8 mouse cellular contexts compared by ENCODE assay signal in genomic region chr11:119039732-119040512, GRCm38 (mm10). TPM values are rescaled to one million over a fixed set of nuclear protein-coding genes. Genes with fewer than 3 reads are reported as not detected.
A peak's percentile ranks its signal among the peaks of the same experiment; 100 is the strongest.
DNase-seq lines count a peak whose midpoint lies in the region; ATAC-seq lines count a peak whose summit lies in the region.

No protein-coding gene starts in this region.

- DNase-seq in cerebellum, adult 9-11 months, result peak; percentile 52
- DNase-seq in cerebellum, postnatal 36 days, result no peak
- DNase-seq in thymus, postnatal 14 days, result peak; percentile 10
- DNase-seq in thymus, postnatal 10 days (ENCODE audit: low spot score in 2 of 2), result no peak
- DNase-seq in liver, embryonic 11.5 days (ENCODE audit: low spot score), result no peak
- no peak for DNase-seq in frontal cortex, postnatal 36 days (ENCODE audit: low spot score in 2 of 2)
- no peak for DNase-seq in urinary bladder, postnatal 4 days (ENCODE audit: low spot score in 2 of 2)
- no peak for DNase-seq in layer of hippocampus, adult 18-20 months (ENCODE audit: low spot score in 2 of 2)

- peaks cover 86% of the 10 kb centered on the region for H3K27me3 ChIP-seq in liver, embryonic 11.5 days (replicated peaks; ENCODE audit: control insufficient read depth, insufficient read depth, low read length)

- 9% methylated on average over 21 of the region's 21 CpGs for WGBS in liver, embryonic 11.5 days

- H3K9me3 ChIP-seq in liver, embryonic 11.5 days (ENCODE audit: control insufficient read depth, low read length), result no peaks in the 10 kb centered on the region

- peak overlapping the region; percentile 75 for H3K4me3 ChIP-seq in liver, embryonic 11.5 days (ENCODE audit: low read depth, low read length)

- peak overlapping the region; percentile 81 for H3K9ac ChIP-seq in liver, embryonic 11.5 days (ENCODE audit: low read depth, low read length)

- peaks cover 47% of the 10 kb centered on the region for H3K4me1 ChIP-seq in liver, embryonic 11.5 days (replicated peaks; ENCODE audit: control insufficient read depth, insufficient read depth, low read length)

- no peaks in the 10 kb centered on the region for H3K36me3 ChIP-seq in liver, embryonic 11.5 days (ENCODE audit: control insufficient read depth, insufficient read depth, low read length)

- peak overlapping the region; percentile 92 for H3K4me2 ChIP-seq in liver, embryonic 11.5 days

- H3K27ac ChIP-seq in liver, embryonic 11.5 days (ENCODE audit: low read depth, low read length), result no peak overlapping the region

- no peak for ATAC-seq in liver, embryonic 11.5 days (replicated peaks; ENCODE audit: low FRiP score)

RNA-seq across cellular contexts. Expression of gene Cbx8, which starts 0.8 kb away (rescaled TPM):
- 6.5 and 7.1 TPM in 2 replicates for polyA plus RNA-seq in liver, embryonic 11.5 days (2014; fragmentation: Nextera tagmentation; extraction: Ambion mirVana)
- total RNA-seq in layer of hippocampus, adult 18-20 months (2021), result 10 to 100 TPM in 1 of 2 experiments, 1 to 10 TPM in 1; 8.7 to 10.9 TPM

RNA-seq across cellular contexts. Expression of gene Cbx2, which starts 17.2 kb away (rescaled TPM):
- polyA plus RNA-seq in liver, embryonic 11.5 days (2014; fragmentation: Nextera tagmentation; extraction: Ambion mirVana), result 22.1 and 22.2 TPM in 2 replicates
- 1 to 10 TPM; 2.5 to 2.9 TPM for total RNA-seq in layer of hippocampus, adult 18-20 months (2021)

RNA-seq across cellular contexts. Expression of gene Cbx4, which starts 46.1 kb away (rescaled TPM):
- polyA plus RNA-seq in liver, embryonic 11.5 days (2014; fragmentation: Nextera tagmentation; extraction: Ambion mirVana), result 5.1 TPM in 2 replicates
- 10 to 100 TPM; 44.7 to 49.1 TPM for total RNA-seq in layer of hippocampus, adult 18-20 months (2021)

RNA-seq across cellular contexts. Expression of gene Enpp7, which starts 51.9 kb away (rescaled TPM):
- not detected in 2 replicates for polyA plus RNA-seq in liver, embryonic 11.5 days (2014; fragmentation: Nextera tagmentation; extraction: Ambion mirVana)
- total RNA-seq in layer of hippocampus, adult 18-20 months (2021), result not detected

Comparison
In these comparisons a context has a peak if more than half of its experiments do, and no peak if none do; other contexts are left out.
1. DNase-seq: peak in cerebellum, adult 9-11 months (single experiment) and thymus, postnatal 14 days (single experiment); none in cerebellum, postnatal 36 days (0 of 2), thymus, postnatal 10 days (0 of 2), liver, embryonic 11.5 days (single experiment), frontal cortex, postnatal 36 days (0 of 2), urinary bladder, postnatal 4 days (0 of 2) and layer of hippocampus, adult 18-20 months (0 of 2).